Mouse (Mus musculus) urinary bladder, adult 2 months (tissue): ENCODE data around the gene Sdf4. TPM values are rescaled to one million over a fixed set of nuclear protein-coding genes. Genes with fewer than 3 reads are reported as not detected.

Source experiments
- DNase-seq: peaks from one replicate; pipeline ENCODE4 v3.0.0; 2022; ENCODE audit warnings: low spot score
- polyA plus RNA-seq: library from polyadenylated mRNA; depleted of rRNA; stranded (reverse); fragments of >200 nt; gene quantifications from 2 replicates; pipeline ENCODE4 v1.2.3, GENCODE M21; 2012; rRNA removed

Sdf4 gene
- polyA plus RNA-seq, result 75.8 and 106 TPM in 2 replicates

DNA sequence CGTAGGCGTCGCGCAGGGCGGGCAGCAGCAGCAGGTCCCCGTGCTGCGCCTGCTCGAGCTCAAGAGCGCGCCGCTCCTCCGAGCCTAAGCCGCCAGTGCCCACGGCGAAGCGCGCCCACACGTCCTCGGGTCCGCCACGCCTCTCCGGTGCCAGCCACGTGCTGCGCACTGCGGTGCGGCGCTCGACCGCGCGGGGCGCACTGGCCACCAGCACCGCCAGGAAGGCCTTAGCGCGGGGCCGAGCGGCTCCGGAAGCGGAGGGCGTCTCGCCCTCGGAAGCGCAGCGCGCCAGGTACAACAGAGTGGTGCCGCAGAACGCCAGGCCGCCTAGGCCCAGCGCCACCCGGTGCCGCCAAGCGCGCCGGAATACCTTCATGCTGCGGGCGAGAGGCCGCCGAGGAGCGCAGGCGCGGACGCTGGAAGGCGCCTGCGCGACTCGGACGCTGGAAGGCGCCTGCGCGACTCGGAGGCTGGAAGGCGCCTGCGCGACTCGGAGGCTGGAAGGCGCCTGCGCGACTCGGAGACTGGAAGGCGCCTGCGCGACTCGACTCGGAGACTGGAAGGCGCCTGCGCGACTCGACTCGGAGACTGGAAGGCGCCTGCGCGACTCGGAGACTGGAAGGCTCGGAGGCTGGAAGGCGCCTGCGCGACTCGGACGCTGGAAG, at the start of gene Sdf4, which contains the start of gene B3galt6:
Gene Sdf4, plus strand, starts transcription at position 632 of the 665 bp plus-strand sequence.
Gene B3galt6, minus strand, starts transcription at position 409 of the 665 bp plus-strand sequence.
- DNase-seq, result peak; percentile 82

DNA sequence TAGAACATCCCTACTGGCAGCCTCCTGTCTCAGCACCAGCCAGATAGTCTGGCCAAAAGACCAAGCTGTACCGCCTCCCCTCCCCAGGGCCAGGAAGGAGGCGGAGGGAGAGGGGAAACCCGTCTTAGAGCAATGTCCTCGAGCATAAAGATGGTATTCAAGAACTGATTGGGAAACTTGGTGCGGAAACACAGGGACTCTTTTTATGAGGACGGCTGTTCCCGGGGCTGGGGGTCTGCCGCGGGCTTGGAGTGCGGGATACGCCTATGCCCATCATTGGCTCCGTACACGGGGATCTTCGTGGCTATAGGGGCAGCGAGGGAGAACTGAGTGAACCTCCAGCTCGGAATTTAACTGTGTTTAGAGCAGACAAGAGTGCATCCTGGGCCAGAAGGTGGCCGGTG, 49.6 kb upstream of the Sdf4 start:
- DNase-seq, result no peak

DNA sequence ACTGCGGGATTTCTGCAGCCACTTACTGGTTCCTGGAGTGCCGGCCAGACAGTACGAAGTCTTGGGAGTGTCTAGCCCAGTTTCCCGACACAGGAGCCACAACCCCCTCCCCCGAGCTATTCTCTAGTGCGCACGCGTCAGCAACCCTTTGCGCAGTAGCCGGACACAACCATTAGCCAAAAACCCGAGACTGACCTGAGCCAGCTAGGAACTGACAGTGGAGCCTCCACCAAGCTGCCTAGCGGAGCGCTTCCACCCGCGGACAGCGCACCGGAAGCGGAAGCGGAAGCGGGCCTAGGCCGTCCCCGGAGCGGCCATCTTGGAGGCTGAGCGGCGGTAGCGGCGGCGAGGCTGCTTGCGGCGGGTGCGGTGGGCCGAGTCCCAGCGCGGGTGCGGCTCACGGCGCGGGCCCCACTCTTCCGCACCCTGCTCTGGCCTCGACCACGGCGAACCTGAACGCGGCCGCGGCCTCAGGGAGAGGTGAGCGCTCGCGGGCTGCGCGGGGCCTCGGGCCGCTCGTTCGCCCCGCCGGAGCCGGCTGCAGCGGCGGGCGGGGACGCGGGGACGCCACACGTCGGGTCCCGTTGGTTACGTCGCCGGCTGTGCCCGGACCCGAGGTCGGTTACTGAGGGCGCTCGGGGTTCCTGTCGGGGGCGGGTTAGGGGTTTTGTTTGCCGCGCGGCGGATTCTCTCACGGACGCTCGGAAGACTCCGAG, 49.0 kb upstream of the Sdf4 start, which contains the start of gene Ube2j2:
Gene Ube2j2, plus strand, starts transcription at position 298 of the 716 bp plus-strand sequence.
- peak; percentile 97 for DNase-seq

GRCm38 (mm10) chr4:155944271-155944670, 48.4 kb upstream of the Sdf4 start:
- no peak for DNase-seq

DNA sequence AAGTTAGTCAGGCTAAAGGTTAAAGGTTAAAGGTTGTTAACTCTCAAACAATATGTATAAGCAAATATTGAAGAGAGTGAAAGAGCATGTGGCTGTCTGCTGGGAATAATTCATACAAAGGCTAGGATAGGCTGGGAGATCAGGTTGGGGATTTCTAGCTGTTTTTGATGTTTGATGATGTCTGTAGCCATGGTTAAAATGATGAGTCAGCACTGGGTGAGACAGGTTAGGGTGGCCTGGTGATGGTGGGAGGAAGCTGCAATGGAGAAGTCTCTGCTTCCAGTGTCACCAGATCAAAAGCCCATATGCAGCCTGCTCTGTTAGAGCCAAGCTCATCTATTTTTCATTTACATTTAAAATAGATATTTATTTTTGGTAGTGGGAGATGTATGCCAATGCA, 45.6 kb upstream of the Sdf4 start:
- no peak for DNase-seq

GRCm38 (mm10) chr4:155955491-155955890, 37.2 kb upstream of the Sdf4 start:
- no peak for DNase-seq

DNA sequence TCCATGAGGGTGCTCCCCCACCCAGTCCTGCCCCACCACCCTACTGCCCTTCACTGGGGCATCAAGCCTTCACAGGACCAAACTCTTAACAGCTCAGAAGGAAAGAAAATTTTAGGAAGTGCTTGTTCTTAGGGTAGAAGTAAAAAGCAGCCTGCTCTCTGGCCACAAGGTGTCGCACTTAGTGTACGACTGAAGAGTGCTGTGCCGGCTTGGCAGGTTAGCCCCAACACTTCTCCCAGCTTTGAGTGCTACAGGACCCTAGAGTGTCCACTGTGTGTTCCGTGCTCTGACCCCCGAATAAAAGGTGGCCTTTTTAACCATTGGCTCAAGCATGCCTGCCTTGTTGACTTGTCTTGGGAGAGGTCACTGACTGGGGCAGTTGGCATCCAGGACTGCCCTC, 33.4 kb upstream of the Sdf4 start:
- DNase-seq, result no peak

DNA sequence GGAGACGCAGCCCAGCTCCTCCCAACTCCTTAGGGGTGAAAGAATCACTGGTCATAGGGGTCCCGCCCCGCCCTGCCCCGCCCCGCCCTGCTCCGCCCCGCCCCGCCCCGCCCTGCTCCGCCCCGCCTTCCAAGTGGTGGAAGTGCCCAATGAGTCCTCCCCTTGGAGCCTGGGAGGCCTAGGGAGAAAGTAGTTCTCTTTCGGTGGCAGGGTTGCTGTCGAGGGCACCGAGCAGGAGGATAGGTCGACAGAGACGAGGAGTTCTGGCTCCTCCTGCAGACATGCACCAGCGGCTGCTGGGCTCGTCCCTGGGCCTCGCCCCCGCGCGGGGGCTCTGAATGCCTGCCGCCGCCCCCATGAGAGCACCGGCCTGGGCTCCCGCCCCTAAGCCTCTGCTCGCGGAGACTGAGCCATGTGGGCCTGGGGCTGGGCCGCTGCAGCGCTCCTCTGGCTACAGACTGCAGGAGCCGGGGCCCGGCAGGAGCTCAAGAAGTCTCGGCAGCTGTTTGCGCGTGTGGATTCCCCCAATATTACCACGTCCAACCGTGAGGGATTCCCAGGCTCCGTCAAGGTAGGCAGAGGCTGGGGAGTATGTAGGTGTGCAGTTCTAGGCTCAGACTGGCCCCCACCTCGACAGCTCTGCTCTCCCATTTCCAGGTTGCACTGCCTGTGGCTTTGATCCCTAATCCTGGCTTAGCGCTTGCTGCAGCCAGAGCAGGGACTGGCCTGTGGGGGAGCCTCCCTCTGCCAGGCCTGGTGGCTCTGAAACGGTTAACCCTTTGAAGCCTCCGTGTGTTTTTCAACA, 30.3 kb upstream of the Sdf4 start, which contains the start of gene C1qtnf12:
Gene C1qtnf12, plus strand, starts transcription at position 152 of the 805 bp plus-strand sequence.
- DNase-seq, result no peak

- DNase-seq, result no peak
Measured at GRCm38 (mm10) chr4:155963106-155963505, 29.6 kb upstream of the Sdf4 start.

GRCm38 (mm10) chr4:155964396-155964795, 28.3 kb upstream of the Sdf4 start:
- no peak for DNase-seq

DNA sequence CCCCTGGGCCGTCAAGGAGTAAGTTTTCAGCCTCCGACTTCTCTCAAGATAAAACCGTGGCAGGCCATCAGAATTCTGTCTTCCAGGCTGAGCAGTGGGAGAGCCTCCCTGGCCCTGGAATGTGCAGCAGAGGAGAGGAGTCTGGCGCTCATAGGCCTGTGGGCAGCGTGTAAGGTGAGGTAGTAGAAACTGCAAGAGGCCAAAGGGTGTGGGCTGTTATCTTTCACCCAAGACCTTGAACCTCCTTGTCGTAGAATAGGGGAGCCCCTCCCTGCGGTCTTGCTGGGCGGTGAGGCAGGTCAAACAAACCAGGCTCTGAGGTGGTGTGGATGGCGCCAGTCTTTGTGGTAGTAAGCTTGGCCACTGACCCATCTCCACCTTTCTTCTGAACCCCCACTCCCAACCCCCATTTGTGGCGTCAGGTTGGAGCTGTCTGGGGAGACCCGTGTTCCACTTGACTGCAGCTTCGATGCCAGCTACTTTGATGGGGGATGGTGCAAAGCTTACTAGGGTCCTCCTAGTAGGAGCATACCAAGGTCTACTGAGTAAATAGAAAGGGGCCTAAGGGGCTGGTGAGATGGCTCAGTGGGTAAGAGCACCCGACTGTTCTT, 23.5 kb upstream of the Sdf4 start:
- DNase-seq, result no peak

GRCm38 (mm10) chr4:155970286-155970685, 22.4 kb upstream of the Sdf4 start:
- DNase-seq, result no peak

GRCm38 (mm10) chr4:155972651-155973050, 20.0 kb upstream of the Sdf4 start:
- no peak for DNase-seq

DNA sequence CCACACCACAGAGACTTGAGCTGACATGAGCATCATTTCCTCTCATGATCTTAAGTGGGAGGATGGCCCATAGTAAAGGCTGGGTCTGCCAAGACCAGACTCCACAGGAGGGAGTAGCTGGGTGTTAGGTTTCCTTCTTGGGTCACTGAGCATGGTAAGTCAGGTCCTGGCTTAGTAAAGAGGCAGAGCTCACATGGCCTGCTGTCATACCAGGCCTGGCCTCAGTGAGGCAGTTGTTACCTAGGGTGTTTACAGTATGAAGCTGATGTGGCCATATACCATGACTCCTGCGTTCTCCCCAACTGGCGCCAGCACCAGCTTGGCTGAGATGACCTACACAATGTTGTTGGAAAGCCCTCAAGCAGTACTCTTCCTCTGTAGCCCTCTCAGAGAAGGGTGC, 19.4 kb upstream of the Sdf4 start:
- no peak for DNase-seq

DNA sequence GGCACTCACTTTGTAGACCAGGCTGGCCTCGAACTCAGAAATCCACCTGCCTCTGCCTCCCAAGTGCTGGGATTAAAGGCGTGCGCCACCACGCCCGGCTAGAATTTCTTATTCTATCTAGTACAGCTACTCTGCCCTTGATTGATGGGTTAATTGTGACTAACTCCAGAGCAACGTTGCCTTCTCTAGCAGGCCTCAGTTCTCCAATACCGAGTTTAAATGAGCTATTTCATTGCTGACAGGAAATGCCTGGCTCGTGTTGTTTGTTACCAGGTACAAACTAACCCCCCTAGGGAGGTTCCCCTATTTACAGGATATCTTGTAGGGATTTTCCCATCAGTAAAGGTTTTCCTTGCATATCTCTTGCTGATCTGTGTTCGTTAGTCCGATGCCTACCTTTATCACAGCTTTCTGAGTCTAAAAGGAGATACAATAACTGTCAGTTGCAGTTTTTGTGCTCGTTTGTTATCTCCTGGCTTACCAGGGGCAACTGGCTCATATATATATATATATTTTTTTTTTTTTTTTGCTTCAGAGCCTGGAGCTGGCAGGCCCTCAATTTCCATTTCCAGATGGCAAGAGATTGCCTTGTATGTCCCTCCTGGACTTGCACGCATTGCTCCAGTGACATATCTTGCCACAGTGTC, 11.1 kb upstream of the Sdf4 start:
- DNase-seq, result no peak

DNA sequence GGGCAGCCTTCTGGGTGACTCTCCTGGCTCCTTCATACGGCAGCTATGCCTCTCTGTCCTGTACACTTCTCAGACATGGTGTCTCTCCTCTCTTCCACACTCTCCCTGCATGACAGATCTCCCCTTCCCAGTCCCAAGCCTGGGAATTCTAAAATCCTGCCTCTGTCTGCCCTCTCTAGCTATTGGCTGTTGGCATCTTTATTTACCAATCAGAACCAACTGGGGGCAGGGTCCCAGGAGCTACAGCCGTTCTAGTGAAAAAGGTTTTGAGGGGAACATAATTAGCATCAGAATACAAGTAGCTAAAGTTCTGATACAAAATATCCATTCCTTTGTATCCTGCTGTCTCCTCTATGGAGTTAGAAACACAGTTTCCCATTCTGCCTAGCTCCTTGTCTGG, 8.9 kb upstream of the Sdf4 start:
- no peak for DNase-seq

GRCm38 (mm10) chr4:155991211-155991907, 1.3 kb upstream of the Sdf4 start:
- DNase-seq, result no peak

- DNase-seq, result no peak
Measured at GRCm38 (mm10) chr4:155991908-155992230, 803 bp upstream of the Sdf4 start.

DNA sequence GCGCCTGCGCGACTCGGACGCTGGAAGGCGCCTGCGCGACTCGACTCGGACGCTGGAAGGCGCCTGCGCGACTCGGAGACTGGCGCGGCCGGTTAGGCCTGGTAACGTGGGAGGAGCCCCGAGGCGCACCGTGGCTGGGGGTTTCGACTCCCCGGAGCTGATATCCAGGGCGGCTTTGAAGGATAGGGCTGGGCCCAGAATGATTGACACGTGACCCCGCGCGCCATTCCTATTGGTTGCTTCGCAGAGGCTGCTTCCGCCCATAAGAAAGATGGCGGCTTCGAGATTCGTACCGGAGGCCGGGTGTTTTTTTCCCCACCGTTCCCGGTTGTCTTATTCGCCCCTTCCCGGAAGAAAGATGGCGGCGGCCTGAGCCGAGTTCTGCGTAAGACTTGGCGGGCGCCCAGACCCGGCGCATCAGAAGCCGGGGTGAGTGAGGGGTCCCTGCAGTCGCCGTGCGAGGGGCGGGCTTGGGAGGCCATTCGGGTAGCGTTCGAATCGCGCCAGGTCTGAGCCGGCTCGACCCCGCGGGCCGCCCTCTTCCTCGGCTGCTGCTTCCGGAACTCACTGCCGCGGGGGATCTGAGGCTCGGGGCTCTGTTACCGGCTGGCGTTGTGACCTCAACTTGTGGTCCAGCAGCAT, 355 bp downstream of the Sdf4 start:
- DNase-seq, result peak; percentile 98

DNA sequence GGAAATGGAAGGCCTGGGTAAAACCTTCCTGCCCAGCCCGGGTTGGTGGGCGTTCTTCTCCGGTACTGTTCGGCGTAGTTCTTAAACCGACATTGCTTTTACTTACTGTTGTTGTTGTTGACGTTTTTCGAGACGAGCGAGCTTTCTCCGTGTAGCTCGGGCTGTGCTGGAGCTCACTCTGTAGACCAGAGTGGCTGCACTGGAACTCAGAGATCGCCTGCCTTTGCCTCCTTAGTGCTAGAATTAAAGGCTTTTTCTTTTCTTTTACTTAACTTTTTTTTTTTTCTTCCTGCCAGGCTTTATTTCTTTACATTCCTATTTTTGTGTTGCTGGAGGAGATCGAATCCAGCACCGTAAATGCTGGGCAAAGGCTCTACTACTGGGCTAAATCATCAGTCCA, 934 bp downstream of the Sdf4 start:
- DNase-seq, result no peak
